Mouse (Mus musculus) liver, embryonic 14.5 days (tissue): ENCODE data around the gene Lmntd1.

Experiments used
- CTCF ChIP-seq: IDR thresholded peaks from 2 replicates; pipeline ENCODE4 v1.5.1; 2016; ENCODE audit warnings: antibody characterized with exemption, low read depth, control low read depth
- EP300 ChIP-seq: IDR thresholded peaks from 2 replicates; pipeline ENCODE4 v1.6.1; 2016; ENCODE audit warnings: antibody characterized with exemption, low read depth

DNA sequence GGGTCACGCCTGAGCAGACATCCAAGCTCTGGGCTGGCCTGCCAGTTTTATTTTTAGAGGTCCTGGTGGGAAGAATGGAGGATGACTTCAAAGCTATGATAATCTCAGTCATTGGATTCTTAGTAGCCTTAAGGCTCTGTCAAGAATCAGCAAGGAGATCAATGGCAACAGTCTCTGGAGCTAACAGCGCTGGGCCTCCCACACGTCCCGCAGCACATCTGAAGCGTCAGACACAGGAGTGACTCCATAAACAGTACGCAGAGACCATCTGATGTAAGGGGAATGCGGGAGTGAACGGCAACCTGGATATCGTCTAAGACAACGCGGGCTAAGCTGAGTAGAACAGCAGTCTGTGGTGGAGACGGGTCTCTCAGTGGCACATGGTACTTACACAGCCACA lies 69.8 kb downstream of the Lmntd1 start:
- TF ChIP-seq CTCF (no peak), EP300 (no peak)
